Mouse (Mus musculus): Measurements from ENCODE around the gene Wwox. TPM values are rescaled to one million over a fixed set of nuclear protein-coding genes. Genes with fewer than 3 reads are reported as not detected.
A peak's percentile ranks its signal among the peaks of the same experiment; 100 is the strongest.

Wwox gene
- polyA plus RNA-seq, 3 experiments from 2014 or later: 8.6 to 17.2 (median 12.6) TPM

DNA sequence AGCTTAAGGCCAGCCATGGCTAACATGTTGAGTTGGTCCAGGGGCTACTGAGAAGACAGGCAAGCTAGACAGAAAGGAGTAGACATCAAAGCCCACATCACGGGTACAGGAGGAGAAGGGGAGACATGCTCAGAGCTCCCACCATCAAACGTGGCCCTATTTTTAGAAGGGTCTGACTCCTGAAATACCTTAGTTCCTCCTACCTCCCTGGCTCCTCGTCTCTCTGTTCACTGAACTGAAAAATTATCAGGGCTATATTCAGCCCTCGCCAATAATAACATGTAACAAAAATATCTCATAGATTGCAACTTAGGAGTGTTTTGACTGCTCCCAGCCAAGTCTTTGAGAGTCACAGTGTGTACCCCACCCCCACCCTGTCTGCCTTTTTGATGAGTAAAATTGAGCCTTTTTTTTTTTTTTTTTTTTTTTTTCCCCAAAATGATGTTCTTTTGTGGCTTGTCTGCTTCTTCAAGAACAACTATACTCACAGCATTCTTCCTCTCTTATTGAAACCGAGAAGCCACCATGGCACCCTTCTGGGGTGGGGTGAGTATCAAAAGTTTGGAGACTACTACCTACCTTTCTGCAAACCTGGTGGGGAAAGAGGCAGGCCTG is 535.0 kb downstream of the Wwox start:
- peak; percentile 1 for ATAC-seq

DNA sequence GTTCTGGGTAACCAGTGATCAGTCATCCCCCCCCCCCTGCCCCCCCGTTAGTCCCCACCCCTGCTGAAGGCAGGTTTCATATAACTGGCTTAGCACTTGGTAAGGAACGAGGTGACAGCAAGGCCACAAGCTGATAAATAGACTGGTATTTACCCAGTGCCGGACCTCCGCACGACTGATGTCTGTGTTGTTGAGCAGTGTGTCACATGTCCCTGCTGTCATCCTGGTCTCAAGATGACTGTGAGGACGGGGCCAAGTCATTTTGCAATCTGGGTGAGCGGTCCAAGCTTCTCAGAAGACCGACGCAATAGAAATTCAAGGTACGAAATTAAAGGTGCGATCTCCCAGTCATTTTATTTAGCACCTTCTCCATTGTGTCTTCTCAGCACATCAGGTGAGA is 538.3 kb downstream of the Wwox start:
- ATAC-seq: peak; percentile 27

DNA sequence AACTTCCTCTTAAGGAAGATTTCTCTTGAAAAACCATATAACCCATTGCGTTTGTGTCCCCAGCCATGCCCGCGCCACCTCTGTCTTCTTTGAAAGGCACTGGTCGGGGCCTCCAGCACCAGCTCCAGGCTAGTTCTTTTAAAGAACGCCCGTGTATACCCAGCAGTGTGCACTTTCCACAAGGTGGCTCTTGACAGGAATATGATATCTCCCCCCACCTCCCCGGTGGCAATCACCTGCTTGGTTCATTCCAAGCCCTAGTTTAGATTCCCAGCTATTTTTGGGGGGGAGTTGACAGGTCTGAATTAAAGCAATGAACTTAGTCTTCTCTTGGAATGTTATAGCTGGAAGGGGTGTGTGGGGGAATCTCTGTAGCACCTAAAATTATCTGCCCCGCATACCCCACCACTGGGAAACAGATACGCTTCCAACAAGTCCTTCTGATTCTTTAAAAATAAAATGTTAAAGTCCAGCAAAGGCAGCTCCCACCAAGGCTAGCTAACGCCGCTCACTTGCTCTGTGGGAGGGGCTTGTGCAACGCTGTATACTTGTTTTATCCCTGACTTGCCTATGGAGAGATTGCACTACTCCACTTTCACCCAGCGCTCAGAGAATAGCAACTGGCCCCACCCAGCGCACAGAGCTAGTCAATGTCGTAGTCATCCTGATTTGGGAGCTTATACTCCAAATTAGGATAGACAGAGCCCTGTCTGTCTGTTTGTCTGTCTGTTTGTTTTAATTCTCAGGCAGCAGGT is 538.9 kb downstream of the Wwox start:
- ATAC-seq: peak; percentile 4

DNA sequence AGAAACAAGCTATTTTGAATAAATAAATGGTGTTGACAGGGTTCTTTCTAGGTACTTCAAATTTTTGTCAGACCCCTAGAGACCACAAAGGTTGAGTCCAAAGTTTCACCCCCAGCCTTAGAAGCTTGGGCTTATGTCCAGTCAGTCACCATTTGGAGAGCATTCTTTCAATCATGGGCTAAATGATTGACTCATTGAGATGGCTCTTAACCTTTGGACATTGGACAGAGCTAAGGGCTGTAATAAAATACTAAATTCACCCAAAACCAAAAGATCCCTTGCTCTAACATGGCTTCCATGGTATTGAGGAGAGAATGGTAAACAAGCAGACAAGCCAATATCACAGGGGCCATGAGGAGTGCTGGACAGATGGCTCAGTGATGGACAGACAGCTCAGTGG is 540.2 kb downstream of the Wwox start:
- ATAC-seq: no peak

DNA sequence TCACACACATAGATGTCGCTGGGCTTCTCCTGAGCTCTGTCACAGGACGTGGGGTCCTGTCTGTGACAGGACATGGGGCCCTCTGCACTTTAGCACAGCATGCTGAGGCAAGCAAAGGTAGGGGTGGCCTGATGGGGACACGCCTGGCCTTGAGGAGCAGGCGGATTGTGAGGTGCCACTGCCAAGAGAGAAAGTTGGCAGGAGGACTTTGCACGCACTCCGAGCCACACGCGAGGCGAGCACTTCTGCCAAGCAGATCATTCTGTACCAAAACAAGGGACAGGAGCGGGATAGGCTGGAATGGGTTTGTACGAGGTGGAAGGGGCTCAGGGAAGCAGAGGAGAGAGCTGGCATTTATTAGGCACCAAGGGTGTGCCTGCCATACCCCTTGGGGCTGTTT is 543.3 kb downstream of the Wwox start:
- no peak for ATAC-seq

DNA sequence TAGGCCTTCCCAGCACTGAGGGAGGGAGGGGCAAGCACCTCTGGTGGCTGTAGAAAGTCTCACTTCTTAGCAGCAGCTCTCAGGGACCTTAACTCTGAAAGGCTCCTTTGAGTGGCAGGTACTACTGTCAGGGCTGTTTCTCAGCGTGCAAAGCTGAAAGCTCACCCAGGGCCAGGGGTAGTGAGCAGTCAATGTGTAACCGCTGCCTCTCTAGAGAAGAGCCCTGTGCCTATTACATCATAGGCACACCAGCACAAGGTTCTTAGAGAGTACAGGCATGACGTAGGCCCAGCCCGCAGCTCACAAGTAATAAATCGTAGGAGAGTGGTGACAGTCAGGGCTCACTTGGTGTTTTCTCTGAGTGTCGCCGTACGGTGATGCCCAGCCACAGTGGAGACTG is 545.0 kb downstream of the Wwox start:
- ATAC-seq: no peak

DNA sequence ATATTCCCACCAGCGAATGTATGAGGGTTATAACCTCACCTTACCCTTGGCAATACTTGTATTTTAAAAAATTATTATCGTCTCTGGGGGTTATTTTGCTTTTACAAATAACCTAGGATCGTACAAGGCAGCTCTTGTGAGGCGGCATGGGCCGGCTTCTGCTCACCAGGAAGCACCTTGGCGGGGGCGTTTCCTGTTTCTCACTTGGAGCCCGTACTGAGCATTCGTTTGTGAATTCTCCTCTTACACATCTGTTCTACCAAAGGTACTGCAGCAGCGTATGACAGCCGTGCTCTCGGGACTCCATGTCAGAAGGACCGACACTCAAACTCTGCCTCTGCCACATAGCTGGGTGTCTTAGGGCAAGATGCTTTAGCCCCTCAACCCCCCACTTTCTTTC is 546.5 kb downstream of the Wwox start:
- peak; percentile 96 for ATAC-seq

DNA sequence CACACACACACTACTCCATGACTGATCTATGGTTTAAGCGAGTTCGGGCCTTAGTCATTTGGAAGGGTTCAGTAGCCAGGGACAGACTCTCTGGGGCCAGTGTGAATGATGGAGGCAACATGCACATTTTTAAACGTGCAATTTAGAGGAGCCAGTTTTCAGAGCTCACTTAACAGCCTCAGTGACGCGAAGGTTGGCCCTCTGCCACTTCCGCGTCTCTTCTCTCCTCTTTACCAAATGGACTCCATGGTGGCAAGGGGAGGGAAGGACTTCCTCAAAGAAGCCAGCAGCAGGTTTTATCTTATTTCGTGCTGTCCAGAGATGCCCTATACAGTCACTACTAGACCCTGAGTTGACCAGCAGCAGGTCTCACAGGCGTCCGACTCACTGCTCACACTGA is 547.5 kb downstream of the Wwox start:
- no peak for ATAC-seq

DNA sequence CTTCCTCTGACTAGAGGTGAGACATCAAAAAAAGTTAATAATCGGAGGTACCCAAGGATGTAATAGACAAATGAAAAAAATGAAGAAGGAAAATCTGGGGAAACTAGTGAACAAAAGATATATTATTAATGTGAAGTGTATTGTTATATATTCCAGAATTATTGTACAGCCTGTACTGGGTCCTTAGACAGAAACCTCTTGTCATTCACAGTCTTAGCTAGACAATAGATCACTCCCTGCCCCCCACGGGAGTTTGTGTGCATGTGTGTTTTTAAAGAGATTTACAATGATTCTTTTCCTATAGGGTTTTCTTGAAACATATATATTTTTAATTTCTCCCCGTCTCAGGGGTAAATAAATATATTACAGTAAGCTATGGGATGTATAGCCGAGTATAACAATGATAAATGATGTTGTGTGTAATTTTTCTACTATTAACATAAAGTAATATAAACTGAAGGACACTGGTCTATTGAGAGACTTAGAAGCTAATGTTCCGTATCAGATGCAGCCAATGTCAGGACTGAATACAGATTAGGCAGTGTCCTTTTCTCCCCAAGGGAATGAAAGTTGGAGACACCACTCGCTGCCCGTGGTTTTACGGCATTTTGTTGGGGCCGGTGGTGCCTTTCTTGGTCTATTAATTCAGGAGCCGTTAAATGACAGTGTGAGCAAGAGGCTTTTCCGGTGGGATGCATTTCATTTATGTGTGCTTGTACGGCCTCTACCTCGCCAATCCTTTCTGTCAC is 551.6 kb downstream of the Wwox start:
- ATAC-seq: no peak

DNA sequence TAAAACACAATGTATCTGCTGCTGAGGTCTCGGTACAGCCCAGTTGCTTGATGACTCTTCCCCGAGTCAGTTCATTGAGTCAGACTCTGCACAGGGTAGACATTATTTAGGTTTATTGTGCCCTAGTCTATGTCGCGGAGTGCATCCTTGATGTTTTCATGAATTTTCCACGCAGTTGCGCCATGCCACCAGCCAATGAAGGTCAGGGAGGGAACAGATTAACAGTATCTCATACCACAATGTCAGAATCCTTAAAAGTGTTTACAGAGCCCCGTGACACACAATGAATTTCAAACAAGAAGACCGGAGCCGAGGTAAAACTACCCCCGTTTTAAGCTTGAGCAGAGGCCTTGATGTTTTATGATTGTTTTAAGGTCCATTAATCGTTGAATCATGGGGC is 561.3 kb downstream of the Wwox start:
- ATAC-seq: no peak

DNA sequence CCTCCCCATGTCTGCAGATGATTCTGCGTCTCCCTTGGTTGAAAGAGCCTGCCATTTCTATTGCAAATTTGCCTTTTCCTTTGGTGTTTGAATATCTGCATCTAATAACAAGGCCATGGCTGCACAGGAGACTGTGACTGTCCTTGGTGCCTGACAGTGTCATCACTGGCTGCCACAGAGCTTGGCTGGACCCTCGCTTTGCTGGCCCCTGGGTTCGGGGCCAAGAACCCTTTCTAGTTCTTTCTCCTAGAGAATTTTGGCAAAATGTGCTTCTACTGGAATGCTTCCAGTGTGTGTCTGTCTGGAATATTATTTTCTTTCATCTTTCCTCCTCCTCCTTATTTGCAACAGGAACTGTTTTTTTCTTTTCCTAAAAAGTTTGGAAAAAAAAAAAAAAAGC is 565.6 kb downstream of the Wwox start:
- ATAC-seq: no peak

DNA sequence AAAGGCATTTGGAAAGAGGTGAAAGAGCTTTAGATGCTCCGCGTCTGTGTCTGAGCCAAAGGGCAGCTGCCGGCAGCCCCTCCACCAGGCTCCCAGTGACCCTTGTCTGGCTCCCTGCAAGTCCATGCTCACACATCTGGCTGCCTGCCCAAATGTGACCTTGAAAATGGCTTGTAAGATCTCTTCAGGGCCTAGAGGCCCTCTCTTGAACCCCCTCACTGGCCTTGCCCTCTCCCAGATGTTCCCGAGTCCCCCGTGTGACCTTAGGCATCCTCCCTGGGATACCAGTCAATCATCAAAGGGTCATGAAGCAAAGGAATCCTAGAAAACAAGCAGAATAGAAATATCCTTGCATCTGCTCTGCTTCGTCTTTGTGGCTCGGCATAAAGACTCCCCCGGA is 567.1 kb downstream of the Wwox start:
- ATAC-seq: no peak

DNA sequence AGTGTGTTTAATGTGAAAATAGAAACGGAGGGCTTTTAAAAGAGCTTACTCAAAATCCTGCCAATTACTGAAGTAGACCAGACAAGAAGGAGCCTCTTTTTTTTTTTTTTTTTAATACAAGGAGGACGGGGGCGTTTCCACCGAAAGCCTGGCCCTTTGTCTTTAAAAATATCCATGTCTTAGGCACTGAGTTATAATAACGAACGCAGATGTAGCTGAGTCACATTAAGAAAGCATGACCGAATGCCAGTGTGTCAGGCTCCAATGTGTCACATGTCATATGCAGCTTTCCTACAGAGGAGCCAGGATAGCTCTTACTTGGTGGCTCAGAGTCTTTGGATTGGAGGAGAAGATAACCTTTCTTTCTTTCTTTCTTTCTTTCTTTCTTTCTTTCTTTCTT is 567.8 kb downstream of the Wwox start:
- no peak for ATAC-seq

DNA sequence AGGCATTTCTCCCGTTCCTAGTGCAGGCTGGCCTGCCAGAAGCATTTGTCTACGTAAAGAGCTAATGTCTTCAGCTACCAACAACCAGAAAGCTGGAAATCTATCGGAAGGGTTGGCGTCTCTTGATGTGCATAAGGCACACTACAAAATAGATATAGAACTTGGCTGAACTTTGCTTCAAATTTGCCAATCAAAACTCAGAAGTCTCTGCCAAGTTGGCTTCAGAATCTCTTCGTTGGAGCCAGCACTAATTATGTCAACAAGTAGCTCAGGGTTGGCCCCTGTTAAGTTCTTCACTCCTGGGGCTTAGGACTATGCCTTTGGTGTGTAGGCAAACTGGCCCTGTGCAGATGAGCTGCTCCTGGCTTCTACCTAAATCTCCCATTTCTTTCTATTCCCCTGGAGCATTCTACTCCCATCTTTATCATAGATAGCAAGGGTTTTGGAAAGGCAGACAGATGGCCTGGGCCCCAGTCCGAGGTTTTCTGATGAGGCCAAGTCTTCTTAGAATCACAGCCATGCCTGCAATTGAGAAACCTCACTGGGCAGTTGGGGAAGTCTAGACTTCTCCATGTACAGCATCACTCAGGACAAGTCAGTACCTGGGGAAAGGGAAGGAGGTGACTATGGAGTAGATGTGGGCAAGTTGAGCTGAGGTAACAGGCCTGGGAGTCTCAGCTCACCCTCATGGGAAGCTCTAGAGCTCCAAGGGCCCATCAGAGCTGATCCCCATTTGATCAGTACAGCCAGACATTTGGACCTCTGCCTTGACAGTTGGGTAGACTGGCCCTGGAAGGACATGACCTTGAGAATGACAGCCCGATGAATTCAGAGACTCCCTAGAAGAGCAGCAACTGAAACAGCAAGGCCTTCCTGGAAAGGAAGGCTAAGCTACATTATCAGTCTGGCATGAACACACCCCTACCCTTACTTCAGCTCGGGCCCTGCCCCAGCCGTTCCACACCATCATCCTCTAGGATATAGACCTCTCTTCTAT is 569.5 kb downstream of the Wwox start:
- ATAC-seq: no peak

DNA sequence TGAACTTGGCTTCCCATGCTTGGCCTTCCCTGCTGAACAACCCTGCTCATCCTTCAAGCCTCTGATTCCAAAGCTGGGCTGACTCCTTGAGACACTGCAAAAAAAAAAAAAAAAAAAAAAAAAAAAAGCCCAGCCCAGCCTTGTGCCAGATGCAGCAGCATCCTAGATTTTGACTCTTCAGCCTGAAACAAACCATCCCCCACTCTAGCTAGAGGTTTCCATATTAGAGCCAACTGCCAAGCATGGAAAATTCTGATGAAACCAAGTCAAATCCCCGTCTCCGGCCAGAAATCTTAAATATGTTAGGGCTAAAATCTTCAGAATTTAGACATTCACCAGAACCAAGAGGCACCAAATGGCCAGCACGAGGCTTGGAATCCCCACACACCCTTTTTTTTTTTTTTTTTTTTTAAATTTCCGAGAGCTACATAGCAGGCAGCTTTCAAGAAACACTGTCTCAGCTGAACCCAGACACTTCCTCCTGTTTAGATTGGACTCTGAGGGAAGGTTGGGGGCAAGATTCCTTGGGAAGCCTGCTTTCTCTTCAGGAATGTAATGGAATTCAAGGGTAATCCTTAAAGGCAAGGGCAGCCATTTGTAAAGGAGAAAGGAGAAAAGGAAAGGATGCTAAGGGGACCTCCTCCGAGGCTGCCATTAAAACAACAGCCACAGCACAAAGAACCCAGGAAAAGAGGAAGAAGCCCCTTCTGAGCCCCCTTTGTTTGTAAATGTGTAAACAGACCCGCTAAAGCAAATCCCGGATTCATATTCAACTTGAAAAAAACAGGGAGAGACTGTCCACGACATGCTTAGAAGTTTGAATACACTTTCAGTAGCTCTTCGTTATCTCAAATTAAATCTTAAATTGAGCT is 570.7 kb downstream of the Wwox start:
- ATAC-seq: no peak

DNA sequence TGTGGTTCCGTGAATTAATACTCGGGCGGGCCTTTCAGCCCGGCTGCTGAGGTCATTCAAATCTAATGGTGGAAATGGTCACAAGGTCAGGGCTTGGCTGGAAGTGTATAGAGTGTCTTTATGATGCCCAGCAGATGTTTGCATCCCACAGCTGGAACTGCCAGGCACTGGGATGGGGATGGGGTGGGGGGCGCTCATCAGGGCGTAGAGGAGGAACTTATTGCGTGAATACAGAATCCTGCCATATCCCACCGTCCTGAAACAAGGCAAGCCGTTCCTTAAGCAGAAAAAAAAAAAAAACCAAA is 571.3 kb downstream of the Wwox start:
- no peak for ATAC-seq

DNA sequence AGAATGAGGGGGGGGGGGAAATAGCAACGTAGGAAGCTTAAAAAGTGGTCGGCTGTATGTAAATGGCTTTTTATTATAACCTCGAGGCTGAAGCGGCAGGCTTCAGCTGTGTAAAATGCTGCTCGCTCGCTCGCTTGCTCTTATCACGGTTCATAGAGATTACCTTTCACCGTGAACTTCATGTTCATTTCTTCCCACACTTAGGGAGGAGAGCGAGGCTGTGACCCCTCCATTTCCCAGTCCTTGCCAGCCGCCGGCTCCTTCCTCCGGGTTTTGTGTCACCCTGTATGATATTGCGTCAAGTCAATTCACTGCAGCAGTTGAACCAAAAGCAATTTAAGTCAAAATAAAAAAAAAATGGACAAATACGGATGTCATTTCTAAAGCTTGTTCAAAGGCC is 580.2 kb downstream of the Wwox start:
- no peak for ATAC-seq

DNA sequence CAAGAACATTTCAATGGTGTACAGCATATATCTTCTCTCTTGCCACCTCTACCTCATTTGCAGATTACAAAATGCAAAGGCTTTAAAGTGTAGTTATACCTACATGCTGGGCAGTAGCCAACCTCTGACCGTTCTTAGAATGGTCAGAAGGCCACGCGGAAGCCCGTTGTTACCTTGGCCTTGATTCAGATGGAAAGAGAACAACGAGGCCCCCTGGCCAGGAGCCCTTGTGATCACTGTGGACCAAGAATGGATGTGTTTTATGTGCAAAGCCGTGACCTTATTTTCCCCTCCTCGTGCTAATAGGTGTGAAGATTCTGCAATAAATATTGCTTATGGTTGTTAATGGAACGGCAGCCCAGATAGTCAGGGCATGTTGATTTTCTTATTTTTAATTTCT is 582.3 kb downstream of the Wwox start:
- ATAC-seq: no peak

DNA sequence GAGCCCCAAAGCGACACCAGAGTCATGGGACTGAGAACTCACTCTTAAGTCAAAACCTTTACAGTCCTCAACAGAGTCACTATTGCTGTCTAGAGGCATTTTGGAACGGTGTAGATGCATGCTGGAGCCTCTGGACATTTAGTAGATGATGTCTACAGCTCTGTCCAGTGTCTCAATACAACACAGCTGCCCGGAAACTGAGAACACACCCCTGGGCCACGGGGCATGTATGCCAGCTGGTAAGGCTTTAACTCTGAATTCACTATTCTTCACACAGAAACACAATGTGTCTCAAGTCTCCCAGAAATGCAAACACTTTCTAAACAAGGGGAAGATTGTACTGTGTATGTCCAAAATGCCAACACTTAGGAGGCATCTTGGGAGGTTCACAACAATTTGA is 584.6 kb downstream of the Wwox start:
- ATAC-seq: no peak

DNA sequence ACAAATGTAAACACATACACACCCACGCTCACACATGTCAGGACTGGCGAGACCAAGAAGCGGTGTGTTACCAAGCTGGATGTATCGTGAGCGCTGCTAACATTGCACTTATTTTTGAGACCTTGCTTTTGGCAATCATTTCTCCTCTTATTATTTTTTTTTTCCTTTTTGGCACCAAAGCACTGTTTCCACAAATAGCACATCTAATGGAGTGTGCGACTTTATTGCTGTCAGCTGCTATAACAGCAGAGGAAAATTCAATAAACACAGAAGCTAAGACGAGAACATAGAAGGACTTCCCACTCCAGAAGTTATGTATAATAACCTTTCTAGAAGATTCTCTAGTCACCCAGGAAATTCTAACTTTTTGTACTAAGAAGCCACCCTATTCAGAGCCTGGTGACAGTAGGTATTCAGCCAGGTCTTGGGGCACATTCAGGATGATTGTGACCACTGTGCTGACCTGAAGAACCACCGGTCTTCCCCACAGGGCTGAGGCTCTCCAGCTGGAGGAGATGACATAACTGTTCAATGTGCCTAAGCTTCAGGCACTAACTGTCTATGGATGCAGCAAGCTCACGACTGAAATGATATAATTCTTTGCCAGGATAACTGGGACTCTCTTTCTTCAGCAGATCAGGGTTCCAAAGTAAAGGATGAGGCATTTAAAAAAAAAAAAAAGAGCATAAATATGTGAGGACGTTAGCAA is 586.1 kb downstream of the Wwox start:
- no peak for ATAC-seq

DNA sequence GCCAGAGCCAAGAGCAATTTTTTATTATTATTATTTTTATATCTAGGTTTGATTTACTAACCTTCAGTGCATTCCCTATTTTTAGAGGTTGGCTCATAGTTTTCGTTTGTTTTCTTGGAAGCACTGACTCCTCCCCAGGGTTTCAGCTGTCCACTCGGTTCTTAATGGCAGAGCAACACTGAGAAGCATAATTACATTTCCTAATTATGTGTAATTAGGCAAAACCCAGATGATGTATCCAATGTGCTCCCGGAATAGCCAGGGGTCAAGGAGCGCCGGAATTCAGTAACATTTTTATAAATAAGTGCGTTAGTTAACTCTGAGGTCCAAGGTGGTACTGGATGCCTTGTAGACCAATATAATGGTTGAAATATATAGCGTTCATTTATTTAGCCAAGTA is 586.7 kb downstream of the Wwox start:
- no peak for ATAC-seq

Data from inflammation-experienced regulatory T-cells, adult 6 months (primary cell).